In genomic region chr9:20727601-20728113, GRCm38 (mm10) we compare ENCODE assay signal across 8 mouse cellular contexts. TPM values are rescaled to one million over a fixed set of nuclear protein-coding genes. Genes with fewer than 3 reads are reported as not detected.
DNase-seq lines count a peak whose midpoint lies in the region; ATAC-seq and TF ChIP-seq lines count a peak whose summit lies in the region.

No protein-coding gene starts in this region.

- peak in 1 of 2 experiments; percentile 52; a peak in 2 of 4 replicates for TF ChIP-seq CTCF in CH12.LX (conservative IDR thresholded peaks at IDR 0.05 in 1 of 2, IDR thresholded peaks at IDR 0.05 in 1 of 2; ENCODE audit: low read depth in 2 of 2, low read length in 2 of 2)
- no peak for TF ChIP-seq CTCF in small intestine, adult 2 months (IDR thresholded peaks at IDR 0.05; ENCODE audit: extremely low read depth, insufficient read length, insufficient replicate concordance, low read depth, low read length)

- no peaks in the 10 kb centered on the region for H3K79me2 ChIP-seq in CH12.LX (replicated peaks; ENCODE audit: control insufficient read depth, extremely low read depth, insufficient read depth, poor library complexity, severe bottlenecking)

- H3K27ac ChIP-seq in CH12.LX (ENCODE audit: insufficient read depth, low read depth), result no peak overlapping the region
- no peak overlapping the region for H3K27ac ChIP-seq in embryonic facial prominence, embryonic 12.5 days
- H3K27ac ChIP-seq in heart, embryonic 16.5 days (ENCODE audit: low read length), result no peak overlapping the region
- H3K27ac ChIP-seq in small intestine, adult 2 months (ENCODE audit: insufficient read depth, low read depth, low read length), result no peak overlapping the region

- dilution Hi-C loops in CH12.LX (cut with MboI; ENCODE audit: extremely low pct_ligation_motif_present, extremely low pct_unique_long_range_greater_than_20kb, low sequenced_read_pairs), result no loop called here

- TF ChIP-seq EP300 in CH12.LX (IDR thresholded peaks at IDR 0.05; ENCODE audit: low read length), result no peak

- H3K27me3 ChIP-seq in CH12.LX (replicated peaks), result peaks cover 83% of the 10 kb centered on the region
- H3K27me3 ChIP-seq in embryonic facial prominence, embryonic 12.5 days, result peaks cover 65% of the 10 kb centered on the region
- H3K27me3 ChIP-seq in heart, embryonic 16.5 days (ENCODE audit: control insufficient read depth, insufficient read depth, low read length), result peaks cover 57% of the 10 kb centered on the region
- peaks cover 25% of the 10 kb centered on the region for H3K27me3 ChIP-seq in small intestine, adult 2 months (ENCODE audit: control insufficient read depth, insufficient read depth, low read length)

- no peak for ATAC-seq in embryonic facial prominence, embryonic 12.5 days (ENCODE audit: insufficient number of reproducible peaks, insufficient read depth, low FRiP score, low TSS enrichment)
- ATAC-seq in heart, embryonic 16.5 days (replicated peaks; ENCODE audit: extremely low read depth, insufficient read depth, low FRiP score), result peak; percentile 39; the same call in 1 of the 2 replicates

- H3K9me3 ChIP-seq in CH12.LX (replicated peaks; ENCODE audit: low read length), result no peaks in the 10 kb centered on the region
- H3K9me3 ChIP-seq in embryonic facial prominence, embryonic 12.5 days, result no peaks in the 10 kb centered on the region
- no peaks in the 10 kb centered on the region for H3K9me3 ChIP-seq in heart, embryonic 16.5 days (replicated peaks; ENCODE audit: control insufficient read depth, low read length)

- WGBS in embryonic facial prominence, embryonic 12.5 days, result under 1% methylated on average over 46 of the region's 46 CpGs
- 1% methylated on average over 46 of the region's 46 CpGs for WGBS in heart, embryonic 16.5 days
- under 1% methylated on average over 45 of the region's 46 CpGs for WGBS in small intestine, adult 2 months

- no peaks in the 10 kb centered on the region for H3K36me3 ChIP-seq in CH12.LX (replicated peaks in 1 of 2; ENCODE audit: control insufficient read depth in 1 of 2, insufficient read depth in 1 of 2, low read length in 1 of 2)
- no peaks in the 10 kb centered on the region for H3K36me3 ChIP-seq in embryonic facial prominence, embryonic 12.5 days
- H3K36me3 ChIP-seq in heart, embryonic 16.5 days (ENCODE audit: control insufficient read depth, insufficient read depth), result no peaks in the 10 kb centered on the region
- H3K36me3 ChIP-seq in small intestine, adult 2 months (ENCODE audit: control insufficient read depth, insufficient read depth, low read length), result no peaks in the 10 kb centered on the region

- TF ChIP-seq POLR2A in CH12.LX (IDR thresholded peaks at IDR 0.05; ENCODE audit: low read depth, low read length), result no peak
- TF ChIP-seq POLR2A in small intestine, adult 2 months (IDR thresholded peaks at IDR 0.05; ENCODE audit: low read depth, low read length), result no peak

- H3K9ac ChIP-seq in CH12.LX (ENCODE audit: insufficient read depth, low read depth), result 0 out of 2 replicates have a peak overlapping the region, but pooled peaks have one; percentile 6
- 0 out of 2 replicates have a peak overlapping the region, but pooled peaks have one; percentile 19 for H3K9ac ChIP-seq in embryonic facial prominence, embryonic 12.5 days
- H3K9ac ChIP-seq in heart, embryonic 16.5 days (ENCODE audit: low read length), result peak overlapping the region; percentile 56; the same call in 1 of the 2 replicates

- in situ Hi-C loops in CH12.LX (cut with MboI; ENCODE audit: low pct_ligation_motif_present, low pct_unique_long_range_greater_than_20kb, low sequenced_read_pairs), result no loop called here

- H3K4me2 ChIP-seq in CH12.LX (ENCODE audit: insufficient read depth, low read depth, poor library complexity, severe bottlenecking), result peak overlapping the region; percentile 93
- peak overlapping the region; percentile 99 for H3K4me2 ChIP-seq in embryonic facial prominence, embryonic 12.5 days (replicated peaks)
- peak overlapping the region; percentile 89 for H3K4me2 ChIP-seq in heart, embryonic 16.5 days (ENCODE audit: low read depth, low read length)

- H3K4me3 ChIP-seq in CH12.LX (replicated peaks in 1 of 3; ENCODE audit: low read depth in 2 of 3, low read length in 2 of 3, poor library complexity in 1 of 3), result peak overlapping the region in 2 of 3 experiments; percentile 39 to 48
- peak overlapping the region; percentile 54 for H3K4me3 ChIP-seq in embryonic facial prominence, embryonic 12.5 days
- H3K4me3 ChIP-seq in heart, embryonic 16.5 days (ENCODE audit: low read length), result peak overlapping the region; percentile 55
- peak overlapping the region; percentile 58 for H3K4me3 ChIP-seq in small intestine, adult 2 months (ENCODE audit: low read depth, low read length)

- DNase-seq in adrenal gland, adult 18-20 months (ENCODE audit: low spot score in 2 of 2), result peak; percentile 54 to 63
- DNase-seq in adrenal gland, postnatal 4 days (ENCODE audit: low spot score in 2 of 2), result no peak
- DNase-seq in CH12.LX (ENCODE audit: extremely low read depth), result peak; percentile 34
- peak; percentile 40 to 62 for DNase-seq in kidney, postnatal 25 days
- peak; percentile 34 for DNase-seq in lung, postnatal 36 days

- TF ChIP-seq RAD21 in CH12.LX (IDR thresholded peaks at IDR 0.05; ENCODE audit: low read depth, low read length), result peak; percentile 7

- H3K4me1 ChIP-seq in CH12.LX (ENCODE audit: control insufficient read depth in 1 of 2, insufficient read depth in 2 of 2), result peaks cover 4 to 17% of the 10 kb centered on the region in 2 experiments; a peak in 3 of 4 replicates
- peaks cover 21% of the 10 kb centered on the region for H3K4me1 ChIP-seq in embryonic facial prominence, embryonic 12.5 days
- H3K4me1 ChIP-seq in heart, embryonic 16.5 days (ENCODE audit: control insufficient read depth, insufficient read depth, low read length), result peaks cover 12% of the 10 kb centered on the region
- H3K4me1 ChIP-seq in small intestine, adult 2 months (ENCODE audit: control insufficient read depth, insufficient read depth, insufficient read length, low read length), result peaks cover 7% of the 10 kb centered on the region

TF ChIP-seq in CH12.LX, 34 proteins besides CTCF, POLR2A, EP300 and RAD21:
- TF ChIP-seq PAX5 (IDR thresholded peaks at IDR 0.05; ENCODE audit: low read length) (no peak), NRF1 (IDR thresholded peaks at IDR 0.05; ENCODE audit: low read depth, low read length) (0 out of 2 replicates have a peak, but pooled peaks have one; percentile 6), MAFK (IDR thresholded peaks at IDR 0.05; ENCODE audit: insufficient replicate concordance, low read length) (0 out of 2 replicates have a peak, but pooled peaks have one; percentile 22), MEF2A (IDR thresholded peaks at IDR 0.05; ENCODE audit: borderline replicate concordance, low read depth, low read length) (no peak), CHD2 (IDR thresholded peaks at IDR 0.05; ENCODE audit: low read length) (no peak), BHLHE40 (IDR thresholded peaks at IDR 0.05; ENCODE audit: low read depth, low read length) (no peak), ELF1 (IDR thresholded peaks at IDR 0.05; ENCODE audit: low read depth, low read length) (0 out of 2 replicates have a peak, but pooled peaks have one; percentile 24), JUND (conservative IDR thresholded peaks at IDR 0.05; ENCODE audit: low read depth, low read length) (no peak), SMC3 (IDR thresholded peaks at IDR 0.05; ENCODE audit: low read depth, low read length) (0 out of 2 replicates have a peak, but pooled peaks have one; percentile 4), GABPA (IDR thresholded peaks at IDR 0.05; ENCODE audit: insufficient replicate concordance, low read depth, low read length) (no peak)

RNA-seq across cellular contexts. Expression of gene Olfm2, which starts 18.5 kb away (rescaled TPM):
- under 1 TPM; 0.53 to 0.58 TPM for total RNA-seq in adrenal gland, adult 18-20 months (2021)
- total RNA-seq in adrenal gland, postnatal 4 days (2021), result 1 to 10 TPM; 6.5 to 8.5 TPM
- total RNA-seq in CH12.LX (2012; rRNA removed) (0.08 TPM in 1 of 2 replicates, not detected in the other), CH12.LX (2014; rRNA removed) (not detected in 2 replicates)
- polyA plus RNA-seq in CH12.LX (2012; ENCODE audit: insufficient read length, low read depth), result 0.14 and 0.47 TPM in 2 replicates
- 9.5 and 10.4 TPM in 2 replicates for polyA plus RNA-seq in embryonic facial prominence, embryonic 12.5 days (2016; fragmentation: Nextera tagmentation; extraction: Ambion mirVana)
- polyA plus RNA-seq in heart, embryonic 16.5 days (2015; fragmentation: Nextera tagmentation; extraction: Ambion mirVana), result 1.4 and 1.7 TPM in 2 replicates
- polyA plus RNA-seq in small intestine, adult 2 months (2012; rRNA removed), result 0.91 and 2.2 TPM in 2 replicates

Comparison
In these comparisons a context has a peak if more than half of its experiments do, and no peak if none do; other contexts are left out.
1. DNase-seq: peak in adrenal gland, adult 18-20 months (2 of 2), CH12.LX (single experiment), kidney, postnatal 25 days (2 of 2) and lung, postnatal 36 days (single experiment); none in adrenal gland, postnatal 4 days (0 of 2).
2. H3K9ac ChIP-seq: peak in every context shown above with its lines; median percentile 56 in heart, embryonic 16.5 days; 19 in embryonic facial prominence, embryonic 12.5 days; 6 in CH12.LX.
3. Peak in every context shown above with its lines, with median percentiles within 50 percentile points of each other: H3K4me2 ChIP-seq and H3K4me3 ChIP-seq.